Mouse (Mus musculus) heart, embryonic 15.5 days (tissue): ENCODE data around the gene Rexo5. TPM values are rescaled to one million over a fixed set of nuclear protein-coding genes. Genes with fewer than 3 reads are reported as not detected.

ENCODE experiments used
- ATAC-seq: fragments of 200-750 bp; cut with Nextera tagmentation; replicated peaks from 2 replicates; pipeline ENCODE4 v1.8.0; 2017; ENCODE audit warnings: low read depth, moderate TSS enrichment; ENCODE audit not compliant: insufficient number of reproducible peaks, insufficient read depth, low FRiP score
- H3K27ac ChIP-seq: fragments of 300-500 bp; sonication (generic); 2 replicates; pipeline ENCODE4 v1.5.1; 2015; ENCODE audit warnings: mild to moderate bottlenecking, inconsistent platforms
- H3K27me3 ChIP-seq: fragments of 300-500 bp; sonication (generic); 2 replicates; pipeline ENCODE4 v1.6.1; 2015; ENCODE audit warnings: inconsistent platforms
- H3K36me3 ChIP-seq: fragments of 300-500 bp; sonication (generic); 2 replicates; pipeline ENCODE4 v1.6.1; 2015; ENCODE audit warnings: mild to moderate bottlenecking, inconsistent platforms
- H3K4me1 ChIP-seq: fragments of 300-500 bp; sonication (generic); replicated peaks from 2 replicates; pipeline ENCODE4 v1.6.1; 2015; ENCODE audit warnings: inconsistent platforms
- H3K4me2 ChIP-seq: fragments of 300-500 bp; sonication (generic); 2 replicates; pipeline ENCODE4 v1.6.1; 2015; ENCODE audit warnings: inconsistent platforms, mild to moderate bottlenecking, moderate library complexity
- H3K4me3 ChIP-seq: fragments of 300-500 bp; sonication (generic); 2 replicates; pipeline ENCODE4 v1.5.1; 2015; ENCODE audit warnings: mild to moderate bottlenecking, inconsistent platforms
- H3K9ac ChIP-seq: fragments of 300-500 bp; sonication (generic); 2 replicates; pipeline ENCODE4 v1.6.1; 2015; ENCODE audit warnings: mild to moderate bottlenecking, inconsistent platforms
- H3K9me3 ChIP-seq: fragments of 300-500 bp; sonication (generic); replicated peaks from 2 replicates; pipeline ENCODE4 v1.6.1; 2016; ENCODE audit warnings: inconsistent platforms
- WGBS: fragments of 180-500 bp; shearing (Covaris S2); methylation state at CpG from one replicate; pipeline ENCODE4 v1.1.7; 2015; ENCODE audit warnings: mixed read lengths; 5-methylcytosine and 5-hydroxymethylcytosine counted together
- polyA plus RNA-seq: library from polyadenylated mRNA; unstranded; fragments of >200 nt; fragmentation: Nextera tagmentation; extraction: Ambion mirVana; gene quantifications from 2 replicates; pipeline ENCODE4 v1.2.1, GENCODE M21; 2015

The Rexo5 gene
- 11.2 and 21.6 TPM in 2 replicates for polyA plus RNA-seq

GRCm38 (mm10) chr7:119793586-119794250 is at the start of gene Rexo5, which contains the start of gene Eri2:
Gene Rexo5 (plus strand): TSS chr7:119794006.
Gene Eri2 (minus strand): TSS chr7:119794058.
- H3K4me2 ChIP-seq = peak within 1 kb of the TSS; percentile 76
- peak within 1 kb of the TSS; percentile 76 for H3K4me3 ChIP-seq
- peak within 1 kb of the TSS; percentile 81 for H3K27ac ChIP-seq
- peak; percentile 99 for ATAC-seq
- WGBS = under 1% methylated on average over 53 of the region's 53 CpGs
- H3K27me3 ChIP-seq = no peaks in the 10 kb centered on the region
- peak within 1 kb of the TSS; percentile 76 for H3K9ac ChIP-seq
- no peaks in the 10 kb centered on the region for H3K9me3 ChIP-seq
- peaks cover 23% of the 10 kb centered on the region for H3K36me3 ChIP-seq
- peaks cover 5% of the 10 kb centered on the region; the same call in 1 of the 2 replicates for H3K4me1 ChIP-seq

GRCm38 (mm10) chr7:119744321-119744720 is 49.5 kb upstream of the Rexo5 start:
- Histone ChIP-seq H3K36me3 (no peaks in the 10 kb centered on the region), H3K27me3 (peaks cover 4% of the 10 kb centered on the region), H3K27ac (no peak overlapping the region), H3K4me3 (peak overlapping the region; percentile 20), H3K4me2 (peak overlapping the region; percentile 53), H3K9me3 (no peaks in the 10 kb centered on the region), H3K4me1 (peaks cover 6% of the 10 kb centered on the region), H3K9ac (no peak overlapping the region)
- ATAC-seq = no peak
- 9% methylated on average over 34 of the region's 34 CpGs for WGBS

- Histone ChIP-seq H3K27ac (no peak overlapping the region), H3K4me2 (no peak overlapping the region), H3K4me3 (no peak overlapping the region), H3K9ac (no peak overlapping the region), H3K9me3 (no peaks in the 10 kb centered on the region), H3K36me3 (no peaks in the 10 kb centered on the region), H3K4me1 (peaks cover 6% of the 10 kb centered on the region), H3K27me3 (peaks cover 4% of the 10 kb centered on the region)
- no peak for ATAC-seq
- 70% methylated on average over 1 of the region's 1 CpGs for WGBS
Measured at GRCm38 (mm10) chr7:119745869-119746268, 47.9 kb upstream of the Rexo5 start.

- 73% methylated on average over 1 of the region's 2 CpGs for WGBS
Measured at GRCm38 (mm10) chr7:119748761-119749160, 45.0 kb upstream of the Rexo5 start.

GRCm38 (mm10) chr7:119749942-119750341 is 43.9 kb upstream of the Rexo5 start:
- H3K4me3 ChIP-seq = no peak overlapping the region
- no peak overlapping the region for H3K9ac ChIP-seq
- ATAC-seq = no peak
- 37% methylated on average over 2 of the region's 2 CpGs for WGBS
- H3K36me3 ChIP-seq = no peaks in the 10 kb centered on the region
- H3K4me2 ChIP-seq = no peak overlapping the region
- no peak overlapping the region for H3K27ac ChIP-seq
- H3K27me3 ChIP-seq = no peaks in the 10 kb centered on the region
- H3K4me1 ChIP-seq = no peaks in the 10 kb centered on the region
- no peaks in the 10 kb centered on the region for H3K9me3 ChIP-seq

More at GRCm38 (mm10) chr7:119748761-119749160, 45.0 kb upstream of the Rexo5 start:
- H3K4me3 ChIP-seq = no peak overlapping the region
- H3K4me1 ChIP-seq = peaks cover 6% of the 10 kb centered on the region
- ATAC-seq = no peak
- H3K4me2 ChIP-seq = no peak overlapping the region
- no peaks in the 10 kb centered on the region; the same call in 1 of the 2 replicates for H3K27me3 ChIP-seq
- no peak overlapping the region for H3K9ac ChIP-seq
- no peaks in the 10 kb centered on the region for H3K9me3 ChIP-seq
- H3K27ac ChIP-seq = no peak overlapping the region
- no peaks in the 10 kb centered on the region for H3K36me3 ChIP-seq

GRCm38 (mm10) chr7:119753696-119754095 is 40.1 kb upstream of the Rexo5 start:
- no peaks in the 10 kb centered on the region for H3K9me3 ChIP-seq
- no peak overlapping the region for H3K27ac ChIP-seq
- H3K4me2 ChIP-seq = no peak overlapping the region
- no peaks in the 10 kb centered on the region for H3K27me3 ChIP-seq
- no peak for ATAC-seq
- H3K9ac ChIP-seq = no peak overlapping the region
- WGBS = 78% methylated on average over 1 of the region's 1 CpGs
- H3K4me3 ChIP-seq = no peak overlapping the region
- no peaks in the 10 kb centered on the region for H3K4me1 ChIP-seq
- H3K36me3 ChIP-seq = no peaks in the 10 kb centered on the region

GRCm38 (mm10) chr7:119760527-119760951 is 33.3 kb upstream of the Rexo5 start, which contains the start of gene Acsm3:
Gene Acsm3 (plus strand): TSS chr7:119760923.
- H3K9ac ChIP-seq = no peak within 1 kb of the TSS
- 61% methylated on average over 11 of the region's 11 CpGs for WGBS
- H3K27me3 ChIP-seq = no peaks in the 10 kb centered on the region
- H3K4me2 ChIP-seq = no peak within 1 kb of the TSS
- ATAC-seq = no peak
- H3K4me3 ChIP-seq = no peak within 1 kb of the TSS
- no peaks in the 10 kb centered on the region for H3K4me1 ChIP-seq
- H3K27ac ChIP-seq = no peak within 1 kb of the TSS
- no peaks in the 10 kb centered on the region for H3K36me3 ChIP-seq
- H3K9me3 ChIP-seq = no peaks in the 10 kb centered on the region

GRCm38 (mm10) chr7:119762166-119762697 is 31.6 kb upstream of the Rexo5 start:
- no peaks in the 10 kb centered on the region for H3K9me3 ChIP-seq
- no peaks in the 10 kb centered on the region for H3K36me3 ChIP-seq
- no peak overlapping the region for H3K27ac ChIP-seq
- H3K4me1 ChIP-seq = no peaks in the 10 kb centered on the region
- H3K4me3 ChIP-seq = no peak overlapping the region
- H3K4me2 ChIP-seq = no peak overlapping the region
- WGBS = 46% methylated on average over 4 of the region's 4 CpGs
- H3K9ac ChIP-seq = no peak overlapping the region
- no peak for ATAC-seq
- H3K27me3 ChIP-seq = no peaks in the 10 kb centered on the region

- H3K9me3 ChIP-seq = no peaks in the 10 kb centered on the region
- no peak overlapping the region for H3K27ac ChIP-seq
- 87% methylated on average over 3 of the region's 3 CpGs for WGBS
- H3K4me2 ChIP-seq = no peak overlapping the region
- H3K9ac ChIP-seq = no peak overlapping the region
- ATAC-seq = no peak
- no peaks in the 10 kb centered on the region for H3K36me3 ChIP-seq
- no peak overlapping the region for H3K4me3 ChIP-seq
- no peaks in the 10 kb centered on the region for H3K27me3 ChIP-seq
- H3K4me1 ChIP-seq = no peaks in the 10 kb centered on the region
Measured at GRCm38 (mm10) chr7:119764377-119764776, 29.4 kb upstream of the Rexo5 start.

GRCm38 (mm10) chr7:119766996-119767395 is 26.8 kb upstream of the Rexo5 start:
- Histone ChIP-seq H3K27ac (no peak overlapping the region), H3K36me3 (no peaks in the 10 kb centered on the region), H3K9me3 (no peaks in the 10 kb centered on the region), H3K9ac (no peak overlapping the region), H3K4me3 (no peak overlapping the region), H3K4me1 (no peaks in the 10 kb centered on the region), H3K4me2 (no peak overlapping the region), H3K27me3 (no peaks in the 10 kb centered on the region)
- WGBS = 72% methylated on average over 6 of the region's 6 CpGs
- no peak for ATAC-seq

GRCm38 (mm10) chr7:119769895-119770294 is 23.9 kb upstream of the Rexo5 start:
- no peaks in the 10 kb centered on the region for H3K9me3 ChIP-seq
- WGBS = 86% methylated on average over 8 of the region's 8 CpGs
- H3K9ac ChIP-seq = no peak overlapping the region
- no peaks in the 10 kb centered on the region for H3K36me3 ChIP-seq
- no peak overlapping the region for H3K4me2 ChIP-seq
- H3K27ac ChIP-seq = no peak overlapping the region
- no peaks in the 10 kb centered on the region for H3K4me1 ChIP-seq
- H3K27me3 ChIP-seq = no peaks in the 10 kb centered on the region
- no peak for ATAC-seq
- H3K4me3 ChIP-seq = no peak overlapping the region

- no peak for ATAC-seq
- Histone ChIP-seq H3K4me2 (no peak overlapping the region), H3K9ac (no peak overlapping the region), H3K27me3 (no peaks in the 10 kb centered on the region), H3K27ac (no peak overlapping the region), H3K4me3 (no peak overlapping the region), H3K9me3 (no peaks in the 10 kb centered on the region), H3K4me1 (no peaks in the 10 kb centered on the region), H3K36me3 (peaks cover 40% of the 10 kb centered on the region)
- WGBS = 93% methylated on average over 2 of the region's 2 CpGs
Measured at GRCm38 (mm10) chr7:119783453-119783852, 10.4 kb upstream of the Rexo5 start.
